ENCODE assay signal across 8 mouse cellular contexts in the genomic region with DNA sequence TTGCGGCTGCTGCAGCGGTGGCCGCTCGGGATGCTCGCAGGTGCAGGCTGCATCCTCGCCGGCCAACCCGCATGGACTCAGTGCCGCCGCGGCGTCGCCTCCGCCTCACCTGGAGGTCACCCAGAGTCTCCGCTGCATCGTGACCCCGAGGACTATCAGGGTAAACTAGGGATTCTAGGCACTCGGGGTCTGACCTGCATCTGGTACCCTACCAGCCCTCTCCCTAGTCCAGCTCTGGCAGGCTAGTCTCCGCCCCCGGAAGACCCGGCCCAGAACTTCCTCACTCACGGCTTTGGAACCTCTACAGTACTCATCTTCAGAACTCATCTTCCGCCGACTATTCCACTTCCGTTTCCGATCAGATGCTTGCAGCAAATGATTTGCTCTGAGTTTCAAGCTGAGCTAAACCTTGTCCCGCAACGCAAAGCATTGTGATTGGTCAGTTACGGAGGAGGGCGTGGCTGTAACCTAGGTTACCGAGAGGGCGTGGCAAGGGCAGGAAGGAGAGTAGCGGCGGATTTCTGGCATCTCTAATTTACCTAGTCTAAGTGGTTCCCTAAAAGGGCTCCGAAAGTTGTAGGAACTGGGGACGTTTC. TPM values are rescaled to one million over a fixed set of nuclear protein-coding genes. Genes with fewer than 3 reads are reported as not detected.
DNase-seq lines count a peak whose midpoint lies in the region; ATAC-seq lines count a peak whose summit lies in the region.

A gene (minus strand): TSS at position 325 of the 596 bp plus-strand sequence.

- WGBS in hindbrain, embryonic 15.5 days: 0% methylated on average over 36 of the region's 36 CpGs

- H3K9ac ChIP-seq in hindbrain, embryonic 15.5 days: peak within 1 kb of the TSS; percentile 63

- no peaks in the 10 kb centered on the region for H3K27me3 ChIP-seq in hindbrain, embryonic 15.5 days

- H3K27ac ChIP-seq in hindbrain, embryonic 15.5 days (replicated peaks): peak within 1 kb of the TSS; percentile 81

- peak; percentile 99 for ATAC-seq in hindbrain, embryonic 15.5 days (ENCODE audit: low FRiP score, low read depth)

- no peaks in the 10 kb centered on the region for H3K9me3 ChIP-seq in hindbrain, embryonic 15.5 days

- H3K4me2 ChIP-seq in hindbrain, embryonic 15.5 days: peak within 1 kb of the TSS; percentile 81

- peak within 1 kb of the TSS; percentile 83 for H3K4me3 ChIP-seq in hindbrain, embryonic 15.5 days

- peak; percentile 99 for DNase-seq in T-cell, adult 2 months (ENCODE audit: low spot score)
- DNase-seq in cerebellum, postnatal 36 days: peak; percentile 97 to 99
- DNase-seq in frontal cortex, postnatal 36 days (ENCODE audit: low spot score in 2 of 2): peak; percentile 98 to 99
- DNase-seq in left cerebral cortex, adult 11 months (ENCODE audit: low spot score): peak; percentile 98
- DNase-seq in lung, postnatal 4 days: peak; percentile 96 to 98
- DNase-seq in retina, postnatal 7 days (ENCODE audit: low read depth, low spot score): peak; percentile 91
- peak; percentile 71 for DNase-seq in urinary bladder, adult 2 months (ENCODE audit: low spot score)

- peaks cover 24% of the 10 kb centered on the region for H3K4me1 ChIP-seq in hindbrain, embryonic 15.5 days (replicated peaks)

- H3K36me3 ChIP-seq in hindbrain, embryonic 15.5 days: no peaks in the 10 kb centered on the region

RNA-seq across cellular contexts. Expression of the gene that starts here (rescaled TPM):
- polyA plus RNA-seq in hindbrain, embryonic 15.5 days (2015; fragmentation: Nextera tagmentation; extraction: Ambion mirVana): 65.9 and 67.6 TPM in 2 replicates
- polyA plus RNA-seq in urinary bladder, adult 2 months (2012; rRNA removed): 24.0 and 24.7 TPM in 2 replicates

Comparison
In these comparisons a context has a peak if more than half of its experiments do, and no peak if none do; other contexts are left out.
1. Peak in every context shown above with its lines: DNase-seq, ATAC-seq, H3K4me3 ChIP-seq and H3K27ac ChIP-seq.